Mouse (Mus musculus) hindbrain, embryonic 13.5 days (tissue): Measurements from ENCODE around the gene Stau1. TPM values are rescaled to one million over a fixed set of nuclear protein-coding genes. Genes with fewer than 3 reads are reported as not detected.

Experiments used
- ATAC-seq: fragments of 200-750 bp; cut with Nextera tagmentation; 2 replicates; pipeline ENCODE4 v1.8.0; 2017; ENCODE audit warnings: moderate TSS enrichment; ENCODE audit not compliant: low FRiP score
- H3K27ac ChIP-seq: fragments of 300-500 bp; sonication (generic); 2 replicates; pipeline ENCODE4 v1.5.1; 2015; ENCODE audit warnings: inconsistent platforms, mild to moderate bottlenecking, moderate library complexity
- H3K27me3 ChIP-seq: fragments of 300-500 bp; sonication (generic); 2 replicates; pipeline ENCODE4 v1.6.1; 2015; ENCODE audit warnings: mild to moderate bottlenecking, inconsistent platforms
- H3K36me3 ChIP-seq: fragments of 300-500 bp; sonication (generic); 2 replicates; pipeline ENCODE4 v1.6.1; 2015; ENCODE audit warnings: mild to moderate bottlenecking, inconsistent platforms
- H3K4me1 ChIP-seq: fragments of 300-500 bp; sonication (generic); replicated peaks from 2 replicates; pipeline ENCODE4 v1.6.1; 2015; ENCODE audit warnings: inconsistent platforms
- H3K4me2 ChIP-seq: fragments of 300-500 bp; sonication (generic); 2 replicates; pipeline ENCODE4 v1.6.1; 2015; ENCODE audit warnings: inconsistent platforms, mild to moderate bottlenecking, moderate library complexity
- H3K4me3 ChIP-seq: fragments of 300-500 bp; sonication (generic); 2 replicates; pipeline ENCODE4 v1.5.1; 2015; ENCODE audit warnings: mild to moderate bottlenecking, inconsistent platforms
- H3K9ac ChIP-seq: fragments of 300-500 bp; sonication (generic); 2 replicates; pipeline ENCODE4 v1.6.1; 2015; ENCODE audit warnings: mild to moderate bottlenecking, inconsistent platforms
- H3K9me3 ChIP-seq: fragments of 300-500 bp; sonication (generic); 2 replicates; pipeline ENCODE4 v1.6.1; 2016; ENCODE audit warnings: inconsistent platforms
- WGBS: fragments of 180-500 bp; shearing (Covaris S2); methylation state at CpG from one replicate; pipeline ENCODE4 v1.1.7; 2015; 5-methylcytosine and 5-hydroxymethylcytosine counted together
- polyA plus RNA-seq: library from polyadenylated mRNA; unstranded; fragments of >200 nt; fragmentation: Nextera tagmentation; extraction: Ambion mirVana; gene quantifications from 2 replicates; pipeline ENCODE4 v1.2.1, GENCODE M21; 2015

Gene Stau1
- polyA plus RNA-seq, result 109 and 113 TPM in 2 replicates

DNA sequence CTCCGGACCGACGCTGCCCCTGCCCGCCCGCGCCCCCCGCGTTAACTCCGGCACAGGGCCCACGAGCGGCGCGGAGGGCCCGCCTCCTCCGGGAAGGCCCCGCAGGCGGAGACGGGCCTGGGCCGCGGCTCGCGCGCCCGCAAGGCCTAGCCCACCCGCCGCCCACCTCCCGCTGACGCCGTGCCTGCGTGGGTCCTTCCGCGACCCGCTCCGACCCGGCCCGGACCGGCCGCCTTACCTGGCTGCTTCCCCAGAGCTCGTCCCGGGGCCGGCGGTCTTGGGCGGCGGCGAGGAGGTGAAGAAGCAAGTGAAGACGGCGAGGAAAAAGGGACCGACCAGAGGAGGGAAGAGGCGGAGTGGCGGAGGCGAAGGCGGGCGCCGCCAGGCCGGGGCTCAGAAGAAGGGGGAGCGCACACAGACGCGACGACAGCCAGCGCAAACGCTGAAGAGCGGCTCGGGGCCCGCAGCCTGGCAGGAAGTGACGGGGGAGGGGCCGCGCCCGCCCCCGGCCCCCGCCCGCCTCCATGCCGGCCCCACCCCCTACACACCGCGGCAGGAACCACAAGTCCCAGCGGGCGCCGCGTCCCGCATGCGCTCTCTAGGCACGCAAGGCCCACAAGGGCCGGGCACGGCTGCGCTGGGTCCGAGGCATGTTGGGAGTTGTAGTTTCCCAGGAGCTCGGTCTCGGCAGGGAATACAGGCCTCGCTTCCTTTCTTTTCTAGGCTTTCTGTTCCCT, at the start of gene Stau1:
Gene Stau1 (minus strand): TSS at position 504 of the 737 bp plus-strand sequence.
- peaks cover 43% of the 10 kb centered on the region for H3K4me1 ChIP-seq
- peak; percentile 99 for ATAC-seq
- H3K27ac ChIP-seq, result peak within 1 kb of the TSS; percentile 97
- no peaks in the 10 kb centered on the region for H3K27me3 ChIP-seq
- peak within 1 kb of the TSS; percentile 95 for H3K4me3 ChIP-seq
- under 1% methylated on average over 87 of the region's 88 CpGs for WGBS
- H3K9me3 ChIP-seq, result no peaks in the 10 kb centered on the region
- no peaks in the 10 kb centered on the region for H3K36me3 ChIP-seq
- H3K4me2 ChIP-seq, result peak within 1 kb of the TSS; percentile 92
- peak within 1 kb of the TSS; percentile 99 for H3K9ac ChIP-seq

DNA sequence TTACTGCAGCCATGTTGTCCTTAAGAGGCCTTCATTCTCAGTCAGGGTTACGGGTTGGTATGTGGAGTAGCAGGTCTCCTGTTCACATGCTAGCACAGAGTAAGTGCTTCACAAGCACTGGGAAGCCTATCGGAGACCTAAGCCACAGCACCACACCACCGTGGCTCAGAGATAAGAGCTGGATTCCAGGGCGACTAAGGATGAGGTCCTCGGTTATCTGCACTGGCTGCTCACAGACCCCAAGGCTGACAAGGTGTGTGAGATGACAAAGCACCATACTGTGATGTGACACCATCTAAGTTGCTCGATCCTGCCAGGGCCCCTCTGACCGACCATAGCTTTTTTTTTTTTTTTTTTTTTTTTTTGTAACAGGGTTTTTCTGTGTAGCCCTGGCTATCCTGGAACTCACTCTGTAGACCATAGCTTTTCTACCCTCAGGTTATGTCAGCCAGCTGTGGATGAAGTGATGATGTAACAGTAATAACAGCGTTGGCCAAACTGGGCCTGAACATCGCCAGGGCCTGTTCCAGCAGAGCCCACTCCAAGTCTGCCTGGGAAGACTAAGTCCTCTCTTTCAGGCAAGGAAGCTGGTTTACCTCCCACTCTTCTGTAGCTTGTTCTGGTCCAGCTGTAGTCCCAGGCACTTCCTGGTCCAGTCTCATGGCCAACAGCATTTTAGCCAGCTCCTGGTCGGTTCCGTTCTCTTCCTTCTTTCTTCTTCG, 47.5 kb upstream of the Stau1 start:
- Histone ChIP-seq H3K9me3 (no peaks in the 10 kb centered on the region), H3K27ac (no peak overlapping the region), H3K36me3 (peaks cover 95% of the 10 kb centered on the region), H3K4me3 (no peak overlapping the region), H3K4me2 (no peak overlapping the region), H3K27me3 (no peaks in the 10 kb centered on the region), H3K4me1 (no peaks in the 10 kb centered on the region), H3K9ac (no peak overlapping the region)
- no peak for ATAC-seq
- 91% methylated on average over 12 of the region's 12 CpGs for WGBS

DNA sequence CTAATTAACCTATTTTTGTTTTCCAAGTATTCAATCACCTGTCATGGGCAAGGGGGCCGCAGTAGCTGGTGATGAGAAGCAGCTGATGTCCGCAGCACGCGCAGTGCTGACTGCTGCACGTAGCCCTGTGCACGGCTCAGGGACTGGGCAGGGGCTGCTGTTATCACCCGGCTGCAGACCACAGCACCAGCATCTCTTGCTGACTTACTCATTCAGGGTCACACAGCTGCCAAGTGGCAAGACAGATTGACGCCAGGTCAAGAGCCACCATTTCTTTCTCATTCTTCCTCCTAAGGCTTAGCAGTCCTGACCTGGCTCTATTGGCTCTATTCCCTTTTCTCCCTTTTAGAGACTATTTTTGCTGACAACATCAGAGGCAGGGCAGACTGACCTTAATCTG, 43.3 kb upstream of the Stau1 start:
- H3K4me3 ChIP-seq, result no peak overlapping the region
- no peak overlapping the region for H3K4me2 ChIP-seq
- 84% methylated on average over 8 of the region's 8 CpGs for whole genome bisulfite sequencing
- H3K27me3 ChIP-seq, result no peaks in the 10 kb centered on the region
- no peaks in the 10 kb centered on the region for H3K9me3 ChIP-seq
- no peak overlapping the region for H3K9ac ChIP-seq
- peaks cover 100% of the 10 kb centered on the region for H3K36me3 ChIP-seq
- H3K27ac ChIP-seq, result no peak overlapping the region
- H3K4me1 ChIP-seq, result no peaks in the 10 kb centered on the region
- no peak for ATAC-seq

DNA sequence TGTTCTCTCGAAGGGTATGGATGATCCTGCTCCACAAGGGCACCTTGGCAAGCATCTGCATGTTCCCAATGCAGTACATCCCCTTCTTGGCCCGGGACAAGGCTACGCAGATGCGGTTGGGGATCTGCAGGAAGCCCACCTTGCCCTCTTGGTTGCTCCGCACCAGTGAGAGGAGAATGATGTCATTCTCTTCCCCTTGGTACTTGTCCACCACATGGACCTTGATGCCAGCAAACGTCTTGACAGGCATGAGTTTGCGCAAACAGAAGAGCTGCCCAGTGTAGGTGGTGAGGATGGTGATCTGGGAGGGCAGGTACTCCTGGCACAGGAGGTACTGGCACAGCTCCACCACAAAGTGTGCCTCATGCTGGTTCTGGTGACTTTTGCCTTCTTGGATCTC, 42.6 kb upstream of the Stau1 start:
- WGBS, result 94% methylated on average over 7 of the region's 7 CpGs

DNA sequence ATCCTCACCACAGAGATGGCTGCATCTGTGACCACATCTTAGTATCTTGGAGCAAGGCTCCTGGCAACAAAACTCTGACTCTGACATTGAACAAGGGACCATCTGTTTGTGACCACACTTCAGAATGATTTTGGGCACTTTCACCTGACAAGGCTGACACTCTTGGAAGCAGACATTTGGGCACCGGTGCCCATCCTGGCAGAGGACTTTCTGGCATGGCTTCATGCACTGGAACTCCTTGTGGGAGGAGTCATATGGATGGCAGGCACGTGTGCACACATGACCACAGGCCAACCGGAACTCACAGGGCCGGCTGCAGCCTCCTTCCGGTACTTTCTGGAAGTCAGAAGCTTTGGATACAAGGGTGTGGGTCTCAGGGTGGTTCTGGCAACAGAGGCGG, 42.2 kb upstream of the Stau1 start:
- no peaks in the 10 kb centered on the region for H3K27me3 ChIP-seq
- H3K4me1 ChIP-seq, result no peaks in the 10 kb centered on the region
- peaks cover 100% of the 10 kb centered on the region for H3K36me3 ChIP-seq
- H3K9me3 ChIP-seq, result no peaks in the 10 kb centered on the region
- no peak overlapping the region for H3K4me2 ChIP-seq
- H3K9ac ChIP-seq, result no peak overlapping the region
- WGBS, result 90% methylated on average over 6 of the region's 6 CpGs
- H3K27ac ChIP-seq, result no peak overlapping the region
- H3K4me3 ChIP-seq, result no peak overlapping the region
- ATAC-seq, result no peak

More for the DNA sequence above, 42.6 kb upstream of the Stau1 start:
- no peak overlapping the region for H3K9ac ChIP-seq
- ATAC-seq, result no peak
- no peak overlapping the region for H3K4me3 ChIP-seq
- no peaks in the 10 kb centered on the region for H3K9me3 ChIP-seq
- no peaks in the 10 kb centered on the region for H3K27me3 ChIP-seq
- H3K27ac ChIP-seq, result no peak overlapping the region
- no peak overlapping the region for H3K4me2 ChIP-seq
- H3K4me1 ChIP-seq, result no peaks in the 10 kb centered on the region
- peaks cover 100% of the 10 kb centered on the region for H3K36me3 ChIP-seq

DNA sequence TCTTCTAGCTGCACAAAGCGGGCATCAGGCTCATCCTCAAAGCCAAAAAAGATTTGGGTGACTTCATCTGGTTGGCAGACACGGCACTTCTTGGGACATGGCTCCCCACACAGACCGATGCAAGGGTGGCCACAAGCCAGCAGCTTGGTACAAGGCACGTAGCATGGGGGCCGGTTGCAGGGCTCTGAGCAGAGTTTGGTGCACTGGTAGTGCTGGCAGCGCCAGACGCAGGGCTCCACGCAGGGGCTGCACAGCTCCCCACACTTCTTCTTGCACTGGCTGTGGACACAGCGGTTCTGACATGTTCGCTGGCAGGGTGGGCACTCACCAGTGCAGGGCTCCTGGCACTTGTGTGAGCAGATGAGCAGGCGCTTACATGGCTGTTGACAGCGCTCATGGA, 41.6 kb upstream of the Stau1 start:
- ATAC-seq, result no peak
- Histone ChIP-seq H3K27ac (no peak overlapping the region), H3K4me2 (no peak overlapping the region), H3K9ac (no peak overlapping the region), H3K9me3 (no peaks in the 10 kb centered on the region), H3K27me3 (no peaks in the 10 kb centered on the region), H3K36me3 (peaks cover 99% of the 10 kb centered on the region), H3K4me3 (no peak overlapping the region), H3K4me1 (no peaks in the 10 kb centered on the region)
- WGBS, result 95% methylated on average over 12 of the region's 12 CpGs

DNA sequence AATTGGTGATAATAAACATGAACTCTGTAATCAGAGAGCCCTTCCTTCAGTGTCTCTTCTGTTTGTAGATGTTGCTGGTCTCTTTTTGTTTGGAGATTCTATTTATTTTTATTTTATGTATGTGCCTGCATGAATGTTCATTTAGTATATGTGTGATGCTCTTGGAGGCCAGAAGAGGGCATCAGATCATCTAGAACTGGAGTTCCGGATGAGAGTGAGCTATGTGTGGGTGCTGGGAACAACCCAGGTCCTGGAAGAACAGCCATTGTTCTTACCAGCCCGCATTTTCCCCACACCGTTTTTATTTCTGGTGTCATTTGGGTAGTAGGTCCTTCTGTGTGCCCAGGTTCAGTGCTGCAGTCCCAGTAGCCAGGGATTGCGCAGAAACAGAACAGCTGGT, 34.4 kb upstream of the Stau1 start:
- Histone ChIP-seq H3K9me3 (no peaks in the 10 kb centered on the region), H3K4me3 (no peak overlapping the region), H3K4me2 (no peak overlapping the region), H3K27ac (no peak overlapping the region), H3K9ac (no peak overlapping the region), H3K27me3 (no peaks in the 10 kb centered on the region), H3K36me3 (peaks cover 95% of the 10 kb centered on the region), H3K4me1 (no peaks in the 10 kb centered on the region)
- no peak for ATAC-seq
- WGBS, result 91% methylated on average over 4 of the region's 4 CpGs

DNA sequence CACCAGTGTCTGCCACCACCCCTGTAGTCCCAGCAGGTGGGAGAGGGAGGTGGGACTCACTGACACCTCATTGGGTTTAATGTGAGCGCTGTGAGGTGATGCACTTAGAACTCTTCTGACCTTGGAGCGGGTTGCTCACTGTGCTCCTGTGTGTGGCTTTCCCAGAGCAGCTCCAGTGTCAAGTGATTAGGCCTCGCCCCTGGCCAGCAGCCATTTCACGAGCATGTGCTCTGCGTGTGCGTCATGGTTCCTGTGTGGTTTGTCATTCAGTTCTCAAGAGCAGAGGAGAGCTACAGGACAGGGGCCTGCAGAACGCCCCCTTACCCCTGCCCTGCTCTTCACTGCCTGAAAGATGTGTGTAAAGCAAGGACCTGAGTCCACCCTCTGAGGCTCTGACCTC, 32.5 kb upstream of the Stau1 start:
- no peaks in the 10 kb centered on the region for H3K4me1 ChIP-seq
- H3K36me3 ChIP-seq, result peaks cover 92% of the 10 kb centered on the region
- WGBS, result 95% methylated on average over 7 of the region's 7 CpGs
- H3K27ac ChIP-seq, result no peak overlapping the region
- ATAC-seq, result no peak
- H3K27me3 ChIP-seq, result no peaks in the 10 kb centered on the region
- H3K4me3 ChIP-seq, result no peak overlapping the region
- no peak overlapping the region for H3K9ac ChIP-seq
- no peak overlapping the region for H3K4me2 ChIP-seq
- no peaks in the 10 kb centered on the region for H3K9me3 ChIP-seq

DNA sequence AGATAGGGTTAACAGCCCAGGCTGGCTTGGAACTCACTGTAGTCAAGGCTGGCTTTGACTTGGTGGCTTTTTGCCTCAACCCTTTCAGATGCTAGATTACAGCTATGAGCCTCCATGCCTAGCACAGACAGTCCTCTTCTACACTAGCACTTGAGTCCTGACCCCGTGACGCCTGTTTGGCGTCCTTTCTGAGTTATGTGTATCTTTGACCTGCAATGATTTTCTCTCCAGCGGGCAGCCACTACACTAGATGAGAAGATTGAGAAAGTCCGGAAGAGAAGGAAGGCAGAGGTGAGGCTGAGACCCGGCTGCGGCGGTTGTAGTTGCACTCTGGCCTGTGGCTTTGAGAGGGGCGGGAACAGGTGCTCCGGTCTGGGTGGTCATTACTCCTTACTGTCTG, 23.3 kb upstream of the Stau1 start:
- H3K4me3 ChIP-seq, result no peak overlapping the region
- H3K9me3 ChIP-seq, result no peaks in the 10 kb centered on the region
- no peak for ATAC-seq
- 95% methylated on average over 10 of the region's 10 CpGs for WGBS
- no peak overlapping the region for H3K9ac ChIP-seq
- peaks cover 59% of the 10 kb centered on the region for H3K36me3 ChIP-seq
- no peak overlapping the region for H3K27ac ChIP-seq
- peaks cover 18% of the 10 kb centered on the region for H3K4me1 ChIP-seq
- no peak overlapping the region for H3K4me2 ChIP-seq
- no peaks in the 10 kb centered on the region for H3K27me3 ChIP-seq

DNA sequence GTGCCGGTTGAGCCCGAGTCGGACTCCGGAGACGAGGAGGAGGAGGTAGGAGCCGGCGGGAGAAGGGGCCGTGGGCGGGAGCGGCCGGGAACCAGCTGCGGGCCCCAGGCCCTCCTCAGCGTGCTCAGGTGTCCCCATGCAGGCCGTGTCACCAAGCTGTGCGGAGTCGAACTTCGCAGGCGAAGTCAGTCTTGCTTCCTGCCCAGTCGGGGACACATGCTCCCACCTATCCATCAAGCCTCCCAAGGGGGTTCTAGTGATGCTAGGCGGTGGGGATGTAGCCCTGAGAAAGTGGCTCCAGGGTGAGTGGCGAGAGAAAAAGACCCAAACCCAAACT, 19.3 kb upstream of the Stau1 start:
- H3K27me3 ChIP-seq, result 0 out of 2 replicates have a peak, but pooled peaks cover under 1% of the 10 kb centered on the region
- peak; percentile 75; the same call in 1 of the 2 replicates for ATAC-seq
- H3K27ac ChIP-seq, result peak overlapping the region; percentile 26; the same call in 1 of the 2 replicates
- peak overlapping the region; percentile 93 for H3K4me3 ChIP-seq
- H3K36me3 ChIP-seq, result peaks cover 25% of the 10 kb centered on the region
- 0% methylated on average over 21 of the region's 21 CpGs for WGBS
- H3K4me1 ChIP-seq, result peaks cover 18% of the 10 kb centered on the region
- peak overlapping the region; percentile 90 for H3K9ac ChIP-seq
- peak overlapping the region; percentile 95 for H3K4me2 ChIP-seq
- no peaks in the 10 kb centered on the region for H3K9me3 ChIP-seq

DNA sequence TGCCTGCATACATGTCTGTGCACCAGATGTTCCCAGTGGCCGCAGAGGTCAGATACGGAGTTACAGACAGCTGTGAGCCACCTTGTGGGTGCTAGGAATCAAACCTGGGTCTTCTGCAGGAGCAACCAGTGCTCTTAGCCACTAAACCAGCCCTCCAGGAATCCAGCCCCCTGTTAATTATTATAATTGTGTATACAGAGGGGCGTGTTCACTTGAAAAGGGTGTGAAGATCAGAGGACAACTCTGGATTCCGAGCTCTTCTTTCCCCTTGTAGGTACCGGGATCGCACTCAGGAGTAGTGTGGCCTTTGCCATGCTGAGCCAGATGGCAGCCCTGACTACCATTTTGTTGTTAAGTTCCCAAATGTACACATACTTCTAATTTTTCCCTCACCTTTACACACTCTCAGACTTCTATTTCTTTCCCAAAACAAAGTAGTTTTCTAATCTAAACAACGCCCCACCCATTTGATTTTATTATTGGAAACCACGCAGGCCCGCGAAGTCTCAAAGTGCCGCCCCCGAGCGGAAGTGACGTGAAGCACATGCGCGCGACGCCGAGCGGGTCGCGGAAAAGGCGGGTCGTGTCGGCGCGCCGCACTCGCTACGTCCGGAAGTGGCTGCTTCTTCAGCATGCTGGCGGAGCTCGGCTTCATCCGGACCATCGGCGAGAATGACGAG, 18.7 kb upstream of the Stau1 start, which contains the start of gene Ddx27:
Gene Ddx27 (plus strand): TSS at position 492 of the 680 bp plus-strand sequence.
- Histone ChIP-seq H3K27me3 (0 out of 2 replicates have a peak, but pooled peaks cover 4% of the 10 kb centered on the region), H3K9ac (peak within 1 kb of the TSS; percentile 90), H3K9me3 (no peaks in the 10 kb centered on the region), H3K4me2 (peak within 1 kb of the TSS; percentile 95), H3K4me1 (peaks cover 18% of the 10 kb centered on the region), H3K27ac (peak within 1 kb of the TSS; percentile 85), H3K4me3 (peak within 1 kb of the TSS; percentile 93), H3K36me3 (peaks cover 20% of the 10 kb centered on the region)
- 2% methylated on average over 37 of the region's 37 CpGs for WGBS
- ATAC-seq, result peak; percentile 90

DNA sequence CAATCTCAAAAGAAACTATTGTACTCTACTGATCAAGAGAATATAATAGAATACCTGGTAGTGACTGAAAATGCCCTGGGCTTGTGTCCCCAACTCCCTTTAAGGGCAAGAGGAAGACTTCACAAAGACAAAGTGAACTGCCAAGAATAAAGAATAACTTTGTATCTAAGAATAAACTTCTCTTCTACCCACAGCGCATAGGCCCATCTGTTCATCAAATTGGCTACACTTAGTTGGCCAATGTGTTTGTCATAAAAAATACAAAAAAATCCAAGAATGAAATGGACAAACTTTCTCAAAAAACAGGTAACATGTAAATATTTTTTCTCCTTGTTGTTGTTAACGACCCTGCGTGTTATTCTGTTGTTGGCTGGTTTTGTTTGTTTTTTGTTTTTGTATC, 14.4 kb upstream of the Stau1 start:
- Histone ChIP-seq H3K27me3 (peaks cover 12% of the 10 kb centered on the region; the same call in 1 of the 2 replicates), H3K4me1 (peaks cover 4% of the 10 kb centered on the region), H3K36me3 (no peaks in the 10 kb centered on the region), H3K4me2 (no peak overlapping the region), H3K4me3 (no peak overlapping the region), H3K9me3 (no peaks in the 10 kb centered on the region), H3K9ac (no peak overlapping the region), H3K27ac (no peak overlapping the region)
- no peak for ATAC-seq
- 87% methylated on average over 3 of the region's 3 CpGs for WGBS
